Mouse (Mus musculus): Measurements from ENCODE around the gene Lpp.

GRCm38 (mm10) chr16:25016261-25016836, 623.0 kb downstream of the Lpp start:
- TF ChIP-seq CTCF (IDR thresholded peaks at IDR 0.05; ENCODE audit: low read depth): no peak
- no peak for TF ChIP-seq EP300 (IDR thresholded peaks at IDR 0.05; ENCODE audit: low read depth)

Data from liver, postnatal 0 days (tissue).